Mouse (Mus musculus): ENCODE results near the gene Endov.
A peak's percentile ranks its signal among the peaks of the same experiment; 100 is the strongest.

Endov gene

DNA sequence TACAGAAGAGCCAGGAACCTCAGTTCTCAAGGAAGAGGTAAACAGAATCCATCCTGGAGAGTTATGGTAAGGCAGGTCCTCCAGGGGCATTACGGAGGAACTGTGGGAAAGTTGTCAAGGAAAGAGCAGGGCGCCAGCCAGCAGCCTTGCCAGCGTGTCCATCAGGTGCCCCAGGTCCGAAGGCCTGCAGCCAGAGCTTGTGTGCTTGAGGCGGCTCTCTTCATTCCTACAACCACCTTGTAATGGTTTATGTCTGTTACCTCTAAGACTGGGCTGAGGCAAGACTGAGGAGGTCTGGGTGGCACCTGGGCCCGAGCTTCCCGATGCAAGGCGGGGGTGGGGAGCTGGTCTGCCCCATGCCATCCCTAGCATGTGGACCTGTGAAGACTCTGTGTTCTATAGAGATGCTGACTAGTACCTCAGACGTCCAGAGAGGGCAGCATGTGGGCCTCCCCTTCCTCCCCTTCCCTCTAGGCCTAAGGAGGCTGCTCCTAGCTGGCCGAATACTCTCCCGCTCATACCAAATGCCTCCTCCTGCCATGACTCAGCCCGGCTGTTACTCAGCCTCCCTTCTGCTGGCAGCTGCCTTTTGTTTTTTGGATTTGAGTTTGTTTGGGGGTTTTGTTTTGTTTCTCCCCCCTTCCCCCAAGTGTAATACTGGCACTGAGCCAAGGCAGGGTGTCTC, 25.7 kb downstream of the Endov start:
- no peak for DNase-seq (ENCODE audit: low spot score in 2 of 2)

DNA sequence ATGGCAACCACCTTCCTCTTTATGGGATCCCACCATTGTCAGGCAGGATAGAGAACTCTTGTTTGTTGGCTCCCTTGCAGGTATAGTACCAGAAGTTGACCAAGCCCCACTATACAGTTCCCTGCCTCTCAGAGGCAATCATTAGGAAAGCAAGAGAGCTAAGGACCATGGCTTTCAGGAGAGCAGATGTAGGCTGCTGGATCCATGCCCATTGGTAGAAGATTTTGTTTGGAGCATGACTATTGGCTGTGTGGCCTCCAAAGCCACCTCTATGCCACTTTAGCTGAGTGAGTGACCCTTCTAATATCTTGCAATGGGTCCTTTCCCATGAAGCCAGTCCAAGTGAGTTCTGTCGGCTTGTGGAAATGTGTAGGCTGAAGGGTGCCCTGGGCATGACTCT, 28.2 kb downstream of the Endov start:
- no peak for DNase-seq (ENCODE audit: low spot score in 2 of 2)

DNA sequence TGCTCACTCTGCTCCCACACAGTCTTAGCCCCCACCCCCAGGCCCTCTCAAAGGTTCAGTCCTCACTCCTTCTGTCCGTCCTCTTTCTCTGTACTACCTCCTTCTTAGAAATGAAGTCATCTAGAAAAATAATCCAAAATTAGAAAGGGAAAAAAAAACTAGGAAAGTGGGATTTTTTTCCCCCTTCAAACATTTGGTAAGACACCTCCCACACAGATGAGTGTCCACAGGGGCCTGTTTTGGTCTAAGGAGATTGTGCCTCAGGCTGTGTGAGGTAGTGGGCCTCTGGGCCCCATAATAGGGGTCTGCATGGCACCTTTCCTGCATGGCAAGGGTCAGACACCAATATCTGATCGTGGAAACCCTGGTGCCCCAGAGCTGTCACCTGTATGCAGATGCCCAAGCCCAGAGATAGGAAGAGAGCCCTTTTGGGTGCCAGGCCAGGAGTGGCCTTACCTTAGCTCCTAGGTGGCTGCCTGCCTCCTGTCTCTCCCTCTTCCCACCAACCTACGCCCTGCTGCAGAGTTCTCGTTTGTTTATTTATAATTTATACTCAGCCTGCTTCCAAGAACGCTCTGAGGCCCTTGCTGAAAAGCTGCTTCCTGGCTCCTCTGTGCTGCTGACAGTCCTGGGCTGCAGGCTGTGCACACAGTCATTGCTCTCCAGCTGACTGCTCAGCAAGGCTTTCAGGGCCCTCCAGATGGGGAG, 29.0 kb downstream of the Endov start:
- no peak for DNase-seq (ENCODE audit: low spot score in 2 of 2)

DNA sequence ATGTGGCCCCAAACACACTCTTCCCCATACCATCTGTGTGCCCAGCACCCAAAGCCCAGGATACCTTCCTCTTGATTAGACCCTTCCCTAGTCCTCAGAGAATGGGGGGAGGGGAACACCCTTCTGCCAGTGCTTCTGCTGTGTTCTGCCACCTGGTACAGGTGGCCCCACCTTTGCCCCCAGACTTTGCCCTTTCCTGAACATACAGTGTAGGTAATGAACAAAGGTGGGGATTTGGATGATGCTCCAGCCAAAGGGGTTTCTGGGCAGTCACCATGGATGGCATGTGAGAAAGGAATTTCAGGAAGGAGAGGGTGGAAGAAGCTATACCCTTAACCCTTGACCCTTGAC, 29.5 kb downstream of the Endov start:
- no peak for DNase-seq (ENCODE audit: low spot score in 2 of 2)

DNA sequence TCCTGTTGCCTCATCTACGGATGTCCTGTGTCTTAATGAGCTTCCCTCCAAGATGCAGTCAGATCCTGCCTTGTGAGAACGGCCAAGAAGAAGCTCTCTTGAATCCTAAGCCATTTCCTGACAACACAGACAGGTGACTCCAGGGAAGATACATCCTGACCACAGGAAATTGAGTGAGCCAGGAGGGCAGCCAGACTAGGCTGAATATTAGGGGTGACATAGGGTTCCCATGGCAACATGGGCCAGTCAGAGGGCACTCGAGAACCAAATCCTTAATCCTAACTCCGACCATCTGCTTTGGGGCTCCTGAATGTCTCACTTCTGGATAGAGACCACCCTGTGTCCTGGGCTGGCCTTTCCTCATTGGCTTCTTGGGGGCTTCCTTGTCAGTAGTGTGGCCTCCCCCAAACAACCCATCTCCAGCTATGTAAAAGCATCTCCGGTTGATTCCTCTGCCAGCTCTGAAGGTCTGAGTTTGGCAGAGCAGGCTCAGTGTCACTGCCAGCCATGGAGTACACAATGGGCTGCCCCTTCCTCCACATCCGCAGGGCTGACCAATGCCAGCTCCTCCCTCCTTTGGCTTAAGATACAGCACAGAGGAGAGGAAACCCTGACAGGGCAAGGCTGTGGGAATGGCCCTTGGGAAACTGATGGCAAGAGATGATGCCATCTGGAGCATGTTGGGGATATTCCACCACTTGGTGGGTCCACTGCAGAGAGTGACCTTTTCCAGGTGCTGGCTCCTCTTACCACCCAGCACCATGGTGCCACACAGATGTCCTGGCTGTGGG, 31.0 kb downstream of the Endov start:
- no peak for DNase-seq (ENCODE audit: low spot score in 2 of 2)

DNA sequence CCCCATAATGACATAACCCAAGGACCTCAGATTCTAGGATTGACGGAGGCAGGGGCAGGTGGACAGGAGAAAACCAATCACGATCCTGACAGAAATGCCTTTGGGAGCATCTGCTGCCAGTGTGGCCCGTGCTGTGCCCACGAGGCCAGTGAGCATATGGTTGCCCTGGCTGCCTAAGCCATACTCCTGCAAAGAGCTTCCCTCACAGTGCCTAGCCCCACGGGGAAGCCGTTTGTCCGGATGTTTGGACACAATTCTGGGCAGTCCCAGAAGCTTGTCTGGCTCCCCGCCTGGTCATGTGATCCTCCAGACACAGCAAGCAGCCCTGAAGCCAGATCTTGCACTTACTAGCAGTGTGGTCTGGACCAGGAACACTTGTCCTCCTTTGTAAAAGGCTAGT, 31.6 kb downstream of the Endov start:
- DNase-seq (ENCODE audit: low spot score in 2 of 2) = no peak

DNA sequence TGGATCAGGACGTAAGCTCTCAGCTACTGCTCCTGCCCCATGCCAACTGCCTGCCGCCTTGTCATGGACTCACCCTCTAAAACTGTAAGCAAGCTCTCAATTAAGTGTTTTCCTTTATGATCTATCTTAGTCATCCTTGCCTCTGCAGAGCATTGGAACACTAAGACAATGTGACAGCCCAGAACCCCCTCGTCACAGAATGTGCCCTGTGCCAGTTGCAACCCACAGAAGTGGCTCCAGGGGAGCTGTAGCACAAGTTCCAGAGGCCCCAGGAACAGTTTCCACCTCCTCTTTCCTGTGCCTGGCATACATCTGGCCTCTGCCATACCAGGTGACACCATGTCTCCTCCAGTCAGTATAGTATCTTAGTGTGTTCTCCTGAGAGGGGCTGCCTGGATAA, 32.2 kb downstream of the Endov start:
- DNase-seq (ENCODE audit: low spot score in 2 of 2) = no peak

DNA sequence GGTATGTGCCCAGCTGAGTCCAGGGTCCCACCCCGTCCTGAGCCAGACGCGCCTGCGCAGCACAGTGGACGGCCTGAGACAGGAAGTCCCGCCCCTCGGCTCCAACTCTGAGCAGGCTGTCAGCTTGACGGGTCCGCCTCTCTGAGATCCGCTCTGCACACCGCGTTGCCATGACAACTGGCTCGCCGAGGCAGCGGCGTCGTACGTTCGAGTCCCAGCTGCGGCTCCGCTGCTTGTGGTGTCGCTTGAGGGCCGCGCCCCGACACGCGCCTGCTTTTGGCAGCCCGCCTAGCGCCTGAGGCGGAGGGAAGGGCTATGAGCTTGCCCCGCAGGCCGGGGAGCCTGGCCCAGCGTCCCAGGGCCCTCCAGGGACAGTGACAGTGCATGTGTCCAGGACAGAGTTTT, 33.4 kb downstream of the Endov start:
- DNase-seq (ENCODE audit: low spot score in 2 of 2) = peak; percentile 79

DNA sequence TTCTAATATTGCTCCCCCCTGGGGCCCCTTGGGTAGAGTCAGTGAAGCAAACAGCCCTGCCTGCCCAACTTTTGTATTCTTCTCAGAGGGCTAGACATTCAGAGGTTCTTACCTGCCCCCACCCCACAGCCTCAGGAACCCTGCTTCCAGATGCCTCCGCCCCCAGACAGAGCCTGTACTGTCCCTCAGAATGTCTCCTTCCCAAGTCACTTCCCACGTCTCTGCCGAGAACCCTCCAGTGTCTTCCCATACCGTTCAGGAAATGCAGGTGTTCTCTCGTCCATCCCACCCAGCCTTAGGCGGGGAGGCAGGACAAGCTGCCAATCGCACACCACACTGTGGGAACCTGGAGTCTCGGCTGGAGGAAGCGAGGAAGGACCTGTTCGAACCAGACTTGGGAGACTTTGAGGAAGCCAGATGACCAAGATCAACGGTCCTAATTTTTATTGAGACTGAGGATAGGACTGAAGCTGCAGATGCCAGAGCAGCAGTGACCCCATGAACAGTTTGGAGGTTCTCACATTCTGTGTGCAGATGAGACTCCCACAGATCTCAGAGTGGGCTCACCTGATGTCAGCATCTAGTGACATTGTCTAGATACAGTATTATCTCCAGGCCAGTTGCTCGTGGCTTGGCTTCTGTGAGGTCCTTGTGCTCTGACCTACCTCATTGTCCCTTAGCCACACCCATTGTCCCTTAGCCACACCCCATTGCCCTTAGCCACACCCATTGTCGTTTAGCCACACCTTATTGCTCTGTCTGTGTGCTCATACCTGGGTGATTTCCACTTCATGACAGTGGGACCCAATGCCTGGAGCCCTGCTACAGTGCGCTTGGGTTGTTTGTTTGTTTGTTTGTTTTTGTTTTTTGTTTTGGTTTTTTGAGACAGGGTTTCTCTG, 35.2 kb downstream of the Endov start:
- DNase-seq (ENCODE audit: low spot score in 2 of 2) = no peak

DNA sequence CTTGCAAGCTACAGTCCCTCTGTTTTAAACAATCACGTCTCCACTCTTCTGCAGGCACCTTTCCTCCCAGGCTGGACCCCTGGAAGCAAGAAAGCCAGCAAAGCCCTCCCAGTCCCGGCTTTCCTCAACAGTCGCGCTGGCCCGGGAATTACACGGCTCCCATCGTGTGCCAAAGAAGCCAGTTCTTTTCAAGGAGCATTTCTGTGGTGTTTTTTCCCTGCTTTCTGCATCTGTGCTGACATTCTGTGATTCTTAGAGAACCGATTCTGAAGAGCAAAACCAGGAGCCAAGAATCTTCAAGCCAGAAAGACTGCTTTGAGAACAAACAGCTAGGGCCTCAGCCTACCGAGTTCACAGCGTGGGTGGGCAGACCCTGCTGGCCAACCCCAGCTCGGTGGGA, 37.8 kb downstream of the Endov start:
- DNase-seq (ENCODE audit: low spot score in 2 of 2) = no peak

DNA sequence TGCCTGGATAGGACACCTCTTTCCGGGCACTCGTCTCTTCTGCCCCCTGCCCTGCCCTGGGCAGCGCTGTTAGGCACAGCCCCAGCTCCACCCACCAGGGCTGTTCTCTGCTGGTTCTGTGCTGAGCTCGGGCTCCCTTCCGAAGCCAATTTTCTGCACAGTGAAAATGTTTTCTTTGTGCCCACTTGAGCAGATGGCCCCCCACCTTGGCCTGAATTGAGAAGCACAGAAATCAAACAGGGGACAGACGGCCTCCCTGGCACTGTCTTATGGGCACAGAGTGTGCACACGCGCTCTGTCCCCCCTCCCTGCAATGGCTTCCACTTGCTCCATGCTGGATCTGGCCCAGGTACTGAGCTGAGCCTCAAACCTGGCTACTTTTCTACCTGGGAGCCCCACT, 41.3 kb downstream of the Endov start:
- no peak for DNase-seq (ENCODE audit: low spot score in 2 of 2)

DNA sequence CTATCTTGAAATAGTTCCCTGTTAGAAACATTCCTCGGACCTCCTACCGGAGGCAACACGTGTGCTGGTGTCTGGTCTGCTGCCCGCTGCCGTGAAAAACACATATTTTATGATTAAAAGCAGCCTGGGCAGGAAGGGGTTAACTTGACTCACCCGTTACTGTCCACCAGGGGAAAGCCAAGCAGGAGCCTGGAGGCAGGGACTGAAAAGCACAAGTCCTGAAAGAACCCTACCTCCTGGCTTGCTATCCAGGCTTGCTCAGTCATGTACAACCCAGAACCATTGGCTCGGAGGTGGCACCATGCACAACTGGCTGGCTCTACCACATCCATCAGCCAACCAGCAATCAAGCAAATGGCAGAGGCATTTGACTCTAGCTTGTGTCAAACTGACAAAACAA, 42.6 kb downstream of the Endov start:
- no peak for DNase-seq (ENCODE audit: low spot score in 2 of 2)

DNA sequence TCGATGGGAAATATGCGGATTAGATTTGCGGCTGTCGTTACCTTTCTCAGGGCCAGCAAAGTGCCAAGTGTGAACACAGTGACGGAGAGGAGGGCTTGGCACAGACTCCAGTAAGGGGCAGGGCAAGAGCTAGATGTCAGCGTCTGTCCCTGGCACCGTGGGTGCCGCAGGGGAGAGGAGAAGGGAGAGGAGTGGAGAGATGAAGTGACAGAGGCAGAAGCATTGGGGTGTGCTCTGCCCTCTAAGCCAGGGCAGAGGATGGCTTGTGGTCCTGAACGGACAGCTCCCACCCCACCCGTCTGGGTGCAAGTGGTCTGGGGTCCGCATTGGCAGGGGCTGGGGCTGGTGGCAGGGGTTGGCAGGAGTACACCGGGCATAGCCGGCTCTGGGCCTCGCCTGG, 48.8 kb downstream of the Endov start:
- no peak for DNase-seq (ENCODE audit: low spot score in 2 of 2)

DNA sequence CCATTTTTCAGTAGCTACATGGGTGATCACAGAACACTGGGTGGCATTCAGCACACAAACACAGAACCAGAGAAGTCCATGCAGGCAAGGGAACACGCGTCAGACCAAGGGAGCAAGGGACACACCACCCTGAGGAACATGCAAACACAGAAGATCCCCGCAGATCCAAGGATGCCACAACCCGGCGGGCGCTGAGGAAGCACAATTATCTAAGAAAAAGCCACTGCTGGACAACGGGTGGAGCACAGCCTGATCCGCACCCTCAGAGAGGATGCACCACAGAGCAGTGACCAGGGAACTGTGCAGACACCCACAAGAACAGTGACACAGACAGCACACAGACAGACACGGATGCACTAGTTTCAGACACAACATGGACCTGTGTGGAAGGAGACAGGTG, 49.4 kb downstream of the Endov start:
- no peak for DNase-seq (ENCODE audit: low spot score in 2 of 2)

DNA sequence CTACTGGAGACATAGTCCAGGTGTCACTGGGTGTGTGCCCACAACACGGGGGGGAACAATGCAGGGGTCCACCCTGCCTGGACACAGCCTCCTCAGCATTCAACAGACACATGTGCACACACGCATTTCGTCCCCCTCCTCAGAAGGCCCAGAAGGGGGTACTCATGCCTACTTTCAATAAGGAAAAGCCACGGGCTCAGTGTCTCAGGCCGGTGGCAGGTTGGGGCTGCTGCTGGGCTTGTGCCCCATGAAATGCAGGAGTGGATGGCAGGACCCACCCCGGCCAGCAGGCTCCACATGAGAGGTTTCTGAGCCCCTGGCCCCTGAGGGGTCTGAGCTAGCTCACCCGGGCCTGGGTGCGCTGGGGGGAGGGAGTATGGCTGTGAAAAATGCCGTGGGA, 49.9 kb downstream of the Endov start:
- DNase-seq (ENCODE audit: low spot score in 2 of 2) = no peak

DNA sequence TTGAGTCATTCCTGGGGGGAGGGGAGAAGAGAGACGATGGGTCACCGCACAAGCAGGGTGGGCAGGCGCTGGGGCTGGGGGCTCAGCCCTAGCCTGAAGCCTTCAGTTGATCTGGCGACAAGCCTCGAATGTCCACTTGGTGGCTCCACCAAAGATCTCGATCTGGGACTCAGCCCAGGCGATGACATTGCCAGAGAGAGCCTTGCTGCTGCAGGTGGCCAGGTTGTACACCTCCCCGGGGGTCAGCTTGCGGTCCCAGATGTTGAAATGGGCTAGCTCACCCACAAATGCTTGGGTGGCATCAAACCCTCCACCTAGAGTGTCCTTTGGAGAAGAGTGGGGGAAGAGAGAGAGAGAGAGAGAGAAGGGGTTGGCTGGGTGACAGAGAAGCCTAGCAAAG, 51.2 kb downstream of the Endov start:
- DNase-seq (ENCODE audit: low spot score in 2 of 2) = no peak

DNA sequence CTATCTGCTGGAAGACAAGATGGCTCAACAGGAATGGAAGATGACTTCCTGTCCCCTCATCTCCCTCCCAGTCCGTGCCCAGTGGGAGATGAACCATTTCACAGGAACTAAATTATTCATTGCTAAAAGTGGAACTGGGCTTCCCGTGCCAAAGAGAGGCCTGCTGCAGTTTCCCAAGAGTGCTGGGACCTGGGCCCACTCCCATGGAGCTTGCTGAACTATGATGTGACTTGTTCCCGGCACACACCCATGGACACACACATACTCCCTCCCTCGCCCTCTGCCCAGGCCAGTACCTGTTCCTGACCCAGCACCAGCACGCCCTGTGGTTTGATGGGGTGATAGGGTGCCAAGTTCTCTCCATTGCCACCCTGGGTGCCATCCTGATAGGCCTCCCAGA, 51.7 kb downstream of the Endov start:
- DNase-seq (ENCODE audit: low spot score in 2 of 2) = no peak

DNA sequence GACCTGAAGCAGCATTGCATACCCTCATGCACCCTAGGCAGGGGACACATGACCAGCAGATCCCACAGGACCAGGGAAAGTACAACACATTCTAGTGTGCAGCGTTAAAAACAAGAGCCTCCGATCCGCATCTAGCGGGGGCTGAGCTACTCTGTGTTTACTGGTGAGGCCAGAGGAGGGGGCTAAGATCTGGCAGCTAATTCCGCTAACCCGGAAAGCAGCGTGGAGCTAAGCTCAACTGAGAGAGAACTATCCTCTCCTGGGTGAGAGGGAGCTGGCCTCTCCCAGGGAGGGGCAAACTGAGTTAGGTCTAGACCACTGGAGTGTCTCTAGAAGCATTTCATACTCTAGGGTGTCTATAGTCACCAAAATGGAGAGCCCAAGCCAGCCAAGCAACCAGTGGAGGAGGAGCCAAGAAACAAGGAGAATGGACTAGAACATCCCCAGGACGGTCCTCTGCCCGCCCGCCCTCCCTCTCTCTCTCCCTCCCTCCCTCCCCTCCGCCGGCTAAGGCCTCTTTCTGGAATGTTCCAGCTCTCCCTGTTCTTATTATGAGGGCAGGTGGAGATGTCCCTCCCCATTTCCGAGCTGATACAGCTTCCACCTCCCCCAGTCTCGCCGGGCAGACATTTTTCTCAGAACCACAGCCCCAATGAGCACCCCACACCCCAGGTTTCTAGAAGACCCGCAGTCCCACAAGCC, 52.8 kb downstream of the Endov start:
- no peak for DNase-seq (ENCODE audit: low spot score in 2 of 2)

DNA sequence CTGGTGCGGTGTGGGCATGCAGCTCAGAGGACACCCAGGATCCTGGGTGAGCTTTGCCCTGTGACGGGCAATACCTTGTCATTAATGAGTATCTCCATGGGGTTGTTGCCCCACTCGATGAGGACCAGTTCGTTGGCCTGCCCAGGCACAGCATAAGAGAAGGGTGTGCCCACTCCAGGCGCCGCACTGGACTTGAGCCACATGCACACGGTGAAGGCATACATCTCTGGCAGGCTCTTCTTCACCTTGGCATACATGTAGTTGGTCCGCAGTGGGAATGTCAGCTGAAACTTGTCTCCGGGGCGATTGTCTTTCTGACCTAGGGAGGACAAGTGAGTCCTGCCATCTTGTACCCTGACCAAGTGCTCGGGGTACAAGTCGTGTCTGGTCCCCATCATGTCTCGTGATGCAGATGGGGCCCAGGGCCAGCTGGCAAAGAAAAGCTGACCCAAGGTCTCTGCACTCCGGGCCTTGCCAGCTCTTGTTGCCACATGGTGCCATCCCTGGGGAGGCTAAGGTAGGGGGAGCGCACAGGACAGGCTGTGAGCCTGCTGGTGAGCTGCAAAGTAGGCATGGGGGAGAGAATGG, 53.5 kb downstream of the Endov start:
- DNase-seq (ENCODE audit: low spot score in 2 of 2) = no peak

DNA sequence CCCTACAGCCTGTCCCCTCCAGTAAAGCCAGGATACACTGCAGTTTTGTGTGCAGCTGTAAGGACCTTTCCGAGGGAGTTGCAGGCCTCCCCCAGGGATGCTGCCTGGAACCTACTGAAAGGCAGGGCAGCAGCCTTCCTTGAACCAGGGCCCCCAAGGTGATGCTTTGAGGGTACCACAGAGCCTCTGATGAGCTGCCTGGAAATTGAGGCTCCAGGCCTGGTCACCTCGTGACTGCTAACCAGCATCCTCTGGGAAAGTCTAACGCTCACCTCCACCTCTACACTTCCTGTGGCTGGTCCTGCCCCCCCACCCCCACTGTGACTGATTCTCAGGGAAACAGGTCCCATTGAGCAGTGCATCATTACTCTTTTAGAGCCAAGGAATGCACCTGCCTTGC, 54.1 kb downstream of the Endov start:
- DNase-seq (ENCODE audit: low spot score in 2 of 2) = no peak
